Mouse (Mus musculus) embryonic facial prominence, embryonic 11.5 days (tissue): ENCODE measurements around the gene Trpm5. TPM values are rescaled to one million over a fixed set of nuclear protein-coding genes. Genes with fewer than 3 reads are reported as not detected.

ENCODE experiments used
- ATAC-seq: fragments of 200-750 bp; cut with Nextera tagmentation; replicated peaks from 2 replicates; pipeline ENCODE4 v1.8.0; 2017; ENCODE audit warnings: low read depth; ENCODE audit not compliant: insufficient number of reproducible peaks, low FRiP score, low TSS enrichment
- DNase-seq: peaks from one replicate; pipeline ENCODE4 v3.0.0-alpha.2; 2015; ENCODE audit warnings: low spot score
- H3K27ac ChIP-seq: fragments of 300-500 bp; sonication (generic); replicated peaks from 2 replicates; pipeline ENCODE4 v1.5.1; 2014; ENCODE audit warnings: mild to moderate bottlenecking, low read depth, low read length, control low read depth
- H3K27me3 ChIP-seq: fragments of 300-500 bp; sonication (generic); 2 replicates; pipeline ENCODE4 v1.6.1; 2014; ENCODE audit warnings: mild to moderate bottlenecking, low read length, moderate library complexity, mixed read lengths; ENCODE audit not compliant: control insufficient read depth, insufficient read depth
- H3K36me3 ChIP-seq: fragments of 300-500 bp; sonication (generic); replicated peaks from 2 replicates; pipeline ENCODE4 v1.6.1; 2014; ENCODE audit warnings: low read depth, mild to moderate bottlenecking, low read length, moderate library complexity, mixed read lengths; ENCODE audit not compliant: control insufficient read depth, insufficient read depth
- H3K4me1 ChIP-seq: fragments of 300-500 bp; sonication (generic); 2 replicates; pipeline ENCODE4 v1.6.1; 2014; ENCODE audit warnings: low read length, mixed read lengths; ENCODE audit not compliant: control insufficient read depth, insufficient read depth
- H3K4me2 ChIP-seq: fragments of 300-500 bp; sonication (generic); 2 replicates; pipeline ENCODE4 v1.6.1; 2014; ENCODE audit warnings: low read depth, mild to moderate bottlenecking, control low read depth, low read length, moderate library complexity
- H3K4me3 ChIP-seq: fragments of 300-500 bp; sonication (generic); 2 replicates; pipeline ENCODE4 v1.5.1; 2014; ENCODE audit warnings: low read depth, low read length, control low read depth
- H3K9ac ChIP-seq: fragments of 300-500 bp; sonication (generic); replicated peaks from 2 replicates; pipeline ENCODE4 v1.6.1; 2014; ENCODE audit warnings: mild to moderate bottlenecking, control low read depth, low read length
- H3K9me3 ChIP-seq: fragments of 300-500 bp; sonication (generic); replicated peaks from 2 replicates; pipeline ENCODE4 v1.6.1; 2016; ENCODE audit warnings: mild to moderate bottlenecking, low read length, inconsistent platforms, mixed read lengths; ENCODE audit not compliant: control insufficient read depth
- WGBS: fragments of 180-500 bp; shearing (Covaris S2); extraction: QIAGEN DNeasy Blood & Tissue Kit; methylation state at CpG from one replicate; pipeline ENCODE4 v1.1.7; 2014; 5-methylcytosine and 5-hydroxymethylcytosine counted together
- polyA plus RNA-seq: library from polyadenylated mRNA; unstranded; fragments of >200 nt; fragmentation: Nextera tagmentation; extraction: Ambion mirVana; gene quantifications from 2 replicates; pipeline ENCODE4 v1.2.1, GENCODE M21; 2014

The Trpm5 gene
- polyA plus RNA-seq, 1 experiment from 2014 or later: 1.1 TPM

GRCm38 (mm10) chr7:143075394-143075793 lies 19.0 kb downstream of the Trpm5 start:
- ATAC-seq (no peak), DNase-seq (no peak)
- Histone ChIP-seq H3K9ac (no peak overlapping the region), H3K9me3 (no peaks in the 10 kb centered on the region), H3K27ac (no peak overlapping the region), H3K4me2 (no peak overlapping the region), H3K27me3 (no peaks in the 10 kb centered on the region), H3K4me3 (no peak overlapping the region), H3K36me3 (no peaks in the 10 kb centered on the region), H3K4me1 (peaks cover 3% of the 10 kb centered on the region)
- WGBS: 78% methylated on average over 5 of the region's 5 CpGs

DNA sequence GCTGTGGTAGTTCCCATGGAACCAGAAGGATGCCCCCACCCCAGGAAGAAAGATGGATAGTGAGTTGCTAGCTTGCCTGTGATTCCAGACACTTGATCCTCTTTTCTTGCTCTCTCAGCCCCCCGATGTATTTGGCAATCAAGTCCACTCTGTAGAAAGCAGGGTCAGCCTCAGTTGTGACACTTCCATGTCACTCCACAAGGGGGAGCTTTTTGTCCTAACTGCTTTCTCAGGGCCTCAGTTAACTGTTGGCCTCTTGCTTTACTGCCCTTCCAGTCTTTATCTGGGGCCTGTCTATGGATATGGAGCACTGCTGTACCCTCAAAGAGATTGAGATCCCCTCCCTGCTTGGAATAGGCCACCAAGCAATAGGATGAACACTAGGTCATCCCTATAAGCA lies 21.4 kb downstream of the Trpm5 start:
- Histone ChIP-seq H3K9me3 (no peaks in the 10 kb centered on the region), H3K4me1 (peaks cover 6% of the 10 kb centered on the region), H3K36me3 (no peaks in the 10 kb centered on the region), H3K27me3 (no peaks in the 10 kb centered on the region), H3K27ac (no peak overlapping the region), H3K4me2 (no peak overlapping the region), H3K4me3 (no peak overlapping the region), H3K9ac (no peak overlapping the region)
- 56% methylated on average over 1 of the region's 1 CpGs for WGBS
- DNase-seq (peak; percentile 59), ATAC-seq (no peak)

DNA sequence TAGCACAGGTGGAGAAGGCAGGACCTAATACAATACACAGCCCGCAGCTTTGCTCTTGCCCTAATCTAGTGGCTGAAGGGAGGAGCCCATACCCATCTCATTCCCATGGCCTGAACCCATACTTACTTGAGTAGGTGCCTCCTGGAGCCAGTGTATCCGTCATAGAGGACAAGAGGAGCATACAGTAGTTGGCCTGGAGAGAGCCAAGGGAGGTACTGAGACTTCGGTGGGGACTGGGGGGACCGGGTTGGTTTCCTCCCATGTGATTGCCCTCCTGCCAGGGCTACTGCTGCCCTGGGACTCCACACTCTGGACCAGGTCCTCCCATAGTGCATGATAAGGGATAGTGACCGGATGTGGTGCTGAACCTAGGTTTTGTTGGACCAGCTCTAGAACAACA lies 21.8 kb downstream of the Trpm5 start:
- 84% methylated on average over 5 of the region's 5 CpGs for WGBS
- H3K27me3 ChIP-seq: no peaks in the 10 kb centered on the region
- no peaks in the 10 kb centered on the region for H3K9me3 ChIP-seq
- H3K27ac ChIP-seq: no peak overlapping the region
- no peak overlapping the region for H3K9ac ChIP-seq
- no peak overlapping the region for H3K4me2 ChIP-seq
- H3K36me3 ChIP-seq: no peaks in the 10 kb centered on the region
- no peak overlapping the region for H3K4me3 ChIP-seq
- peaks cover 6% of the 10 kb centered on the region for H3K4me1 ChIP-seq
- ATAC-seq: no peak
- no peak for DNase-seq

DNA sequence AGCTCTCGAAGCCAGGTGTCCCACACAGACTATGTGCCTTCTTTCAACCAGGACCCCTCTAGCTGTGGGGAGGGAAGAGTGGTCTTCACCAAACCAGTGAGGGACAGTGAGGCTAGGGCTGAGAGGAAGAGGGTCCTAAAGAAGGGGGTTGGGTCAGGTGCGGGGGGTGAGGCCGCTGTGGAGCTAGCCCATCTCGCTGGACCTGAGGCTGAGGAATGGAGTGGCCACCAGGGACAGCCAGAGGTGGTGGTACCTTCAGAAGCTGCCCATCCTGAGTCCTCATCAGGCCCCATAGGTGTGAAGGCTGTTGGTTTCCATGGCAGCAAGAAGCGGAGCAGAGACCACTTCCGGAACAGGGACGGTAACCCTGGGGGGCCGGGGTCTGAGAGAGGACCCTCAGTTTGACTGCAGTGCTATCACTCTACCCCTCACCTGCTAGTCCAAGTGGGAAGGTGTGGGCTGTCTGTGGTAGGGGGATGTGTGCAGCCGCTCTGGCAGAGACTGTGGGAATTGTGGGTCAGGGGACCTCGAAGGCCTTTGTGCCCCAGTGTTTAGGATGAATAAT lies 23.9 kb downstream of the Trpm5 start:
- DNase-seq: no peak
- WGBS: 89% methylated on average over 10 of the region's 10 CpGs
- ATAC-seq: no peak

GRCm38 (mm10) chr7:143069751-143070400 lies 24.6 kb downstream of the Trpm5 start:
- H3K36me3 ChIP-seq: peaks cover 5% of the 10 kb centered on the region
- no peak for DNase-seq

More for the DNA sequence above, 23.9 kb downstream of the Trpm5 start:
- peak overlapping the region; percentile 87 for H3K4me3 ChIP-seq
- peak overlapping the region; percentile 90 for H3K9ac ChIP-seq
- H3K27ac ChIP-seq: no peak overlapping the region
- H3K9me3 ChIP-seq: no peaks in the 10 kb centered on the region
- peaks cover 6% of the 10 kb centered on the region for H3K4me1 ChIP-seq
- H3K4me2 ChIP-seq: peak overlapping the region; percentile 86
- H3K36me3 ChIP-seq: peaks cover 5% of the 10 kb centered on the region
- no peaks in the 10 kb centered on the region for H3K27me3 ChIP-seq

DNA sequence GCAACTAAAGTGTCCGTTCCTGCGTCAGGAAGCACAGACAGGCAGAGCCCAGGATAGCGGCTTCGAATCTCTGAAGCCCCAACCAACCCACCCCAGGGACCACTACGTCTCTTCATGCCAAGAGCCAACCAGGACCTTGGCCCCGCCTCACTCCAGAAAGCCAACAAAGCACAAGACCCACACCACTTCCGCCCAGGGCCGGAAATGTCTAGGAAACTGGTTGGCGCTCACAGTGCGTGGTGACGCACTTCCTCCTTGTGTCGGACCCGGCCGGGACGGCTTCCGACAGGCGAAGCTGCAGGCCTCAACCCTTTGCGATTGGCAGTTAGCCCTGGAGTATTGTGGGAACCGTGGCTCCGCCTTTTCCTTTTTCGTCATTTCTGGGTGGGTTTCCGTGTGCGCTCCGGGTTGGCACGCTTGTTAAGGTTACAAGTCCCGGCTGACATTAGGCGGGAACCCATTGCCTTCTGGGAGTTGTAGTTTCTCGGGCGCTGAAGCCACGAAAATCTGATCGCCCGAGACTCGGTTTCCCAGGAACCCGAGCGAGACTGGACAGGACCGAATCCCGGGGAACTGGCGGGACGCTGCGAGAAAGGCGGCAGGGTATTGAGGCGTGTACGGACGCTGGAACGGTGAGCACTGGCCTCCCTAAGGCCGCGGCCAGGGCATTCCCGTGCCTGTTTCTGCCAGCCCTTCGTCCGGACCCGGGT lies 25.4 kb downstream of the Trpm5 start, which contains the start of gene Tssc4:
TSS of gene Tssc4 (plus strand) at position 368 of the 710 bp plus-strand sequence.
- peak within 1 kb of the TSS; percentile 90 for H3K9ac ChIP-seq
- peaks cover 5% of the 10 kb centered on the region for H3K36me3 ChIP-seq
- peak within 1 kb of the TSS; percentile 78 for H3K27ac ChIP-seq
- peaks cover 6% of the 10 kb centered on the region for H3K4me1 ChIP-seq
- DNase-seq (peak; percentile 100), ATAC-seq (peak; percentile 96)
- H3K9me3 ChIP-seq: no peaks in the 10 kb centered on the region
- H3K4me3 ChIP-seq: peak within 1 kb of the TSS; percentile 87
- WGBS: 0% methylated on average over 51 of the region's 51 CpGs
- H3K27me3 ChIP-seq: no peaks in the 10 kb centered on the region
- peak within 1 kb of the TSS; percentile 86 for H3K4me2 ChIP-seq

More at GRCm38 (mm10) chr7:143069751-143070400, 24.6 kb downstream of the Trpm5 start:
- peak overlapping the region; percentile 87 for H3K4me3 ChIP-seq
- 13% methylated on average over 30 of the region's 30 CpGs for WGBS
- peaks cover 6% of the 10 kb centered on the region for H3K4me1 ChIP-seq
- peak overlapping the region; percentile 86 for H3K4me2 ChIP-seq
- H3K27me3 ChIP-seq: no peaks in the 10 kb centered on the region
- H3K9me3 ChIP-seq: no peaks in the 10 kb centered on the region
- no peak for ATAC-seq
- peak overlapping the region; percentile 90 for H3K9ac ChIP-seq
- H3K27ac ChIP-seq: no peak overlapping the region; the same call in 1 of the 2 replicates

DNA sequence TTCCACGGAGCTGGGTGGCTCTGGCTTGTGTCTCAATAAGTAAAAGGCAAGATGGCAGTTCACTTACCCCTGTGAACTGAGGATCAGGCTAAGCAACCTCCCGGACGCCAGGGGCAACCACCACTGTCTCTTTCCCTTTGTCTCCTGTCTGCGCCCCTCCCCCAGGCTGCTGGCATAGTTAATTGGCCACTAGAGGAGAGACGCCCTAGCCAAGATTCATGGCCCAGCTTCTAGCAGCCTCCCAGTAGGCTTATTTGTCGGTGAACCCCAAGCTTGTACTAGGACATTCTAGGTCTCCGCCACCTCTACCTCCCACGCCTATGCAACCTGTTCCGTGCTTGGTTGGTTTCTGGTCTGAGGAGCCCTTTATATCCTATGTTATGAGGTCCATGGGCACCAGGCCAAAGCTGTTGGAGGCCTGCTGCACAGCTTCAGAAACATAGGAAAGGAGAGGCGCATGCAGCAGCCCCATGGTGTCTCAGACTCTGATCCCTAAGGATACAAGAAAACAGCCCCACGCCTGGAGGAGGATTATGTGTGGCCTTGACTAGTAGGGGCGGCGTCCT lies 26.0 kb downstream of the Trpm5 start:
- H3K36me3 ChIP-seq: peaks cover 5% of the 10 kb centered on the region
- ATAC-seq: no peak; the same call in 1 of the 2 replicates

More for the DNA sequence above, 26.0 kb downstream of the Trpm5 start:
- H3K9me3 ChIP-seq: no peaks in the 10 kb centered on the region
- no peaks in the 10 kb centered on the region for H3K27me3 ChIP-seq
- H3K4me2 ChIP-seq: peak overlapping the region; percentile 39
- peak; percentile 25 for DNase-seq
- H3K9ac ChIP-seq: peak overlapping the region; percentile 52
- peak overlapping the region; percentile 78 for H3K27ac ChIP-seq
- 51% methylated on average over 13 of the region's 13 CpGs for WGBS
- H3K4me1 ChIP-seq: peaks cover 6% of the 10 kb centered on the region
- peak overlapping the region; percentile 33 for H3K4me3 ChIP-seq
